Mouse (Mus musculus): ENCODE measurements around the gene Crcp. TPM values are rescaled to one million over a fixed set of nuclear protein-coding genes. Genes with fewer than 3 reads are reported as not detected.

Gene Crcp
- total RNA-seq, 4 experiments from 2014 or later = 18.0 to 22.5 (median 20.7) TPM

DNA sequence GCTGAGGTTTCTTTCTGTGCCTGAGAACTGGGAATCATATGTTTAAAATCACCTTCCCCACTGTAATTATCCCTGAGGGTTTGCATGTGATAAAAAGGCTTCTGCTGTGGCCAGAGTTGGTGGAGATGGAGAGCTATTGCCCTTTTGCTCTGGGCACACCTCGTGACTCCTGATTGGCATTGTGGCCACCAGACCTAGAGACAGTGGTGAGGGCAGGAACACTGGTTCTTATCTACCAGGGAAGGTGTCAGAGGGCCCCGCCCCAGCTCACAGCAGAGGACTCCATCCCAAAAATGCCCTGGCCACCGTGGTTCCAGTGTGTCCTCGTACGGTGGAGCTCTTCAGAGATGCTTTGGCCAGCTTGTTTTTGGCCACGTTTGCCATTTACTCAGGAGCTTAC lies 23.9 kb downstream of the Crcp start:
- no peak for DNase-seq (ENCODE audit: low spot score in 2 of 2)

DNA sequence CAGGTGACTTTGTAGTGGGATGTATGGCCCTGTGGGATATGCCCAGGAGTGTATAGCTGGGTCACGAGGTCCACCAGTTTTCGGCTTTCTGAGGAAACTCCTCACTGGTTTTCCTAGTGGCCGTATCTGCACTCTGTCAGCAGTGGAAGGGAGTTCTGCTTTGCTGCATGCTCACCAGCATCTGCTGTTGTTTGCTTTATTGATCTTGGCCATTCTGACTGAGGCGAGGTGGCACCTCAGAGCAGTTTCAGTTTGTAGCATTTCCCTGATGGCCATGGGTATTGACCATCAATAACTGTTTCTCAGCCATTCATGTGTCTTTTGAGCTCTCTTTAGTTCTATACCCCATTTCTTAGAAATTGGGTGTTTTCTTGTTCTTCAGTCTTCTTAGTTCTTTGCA lies 26.6 kb downstream of the Crcp start:
- DNase-seq (ENCODE audit: low spot score in 2 of 2) = no peak

DNA sequence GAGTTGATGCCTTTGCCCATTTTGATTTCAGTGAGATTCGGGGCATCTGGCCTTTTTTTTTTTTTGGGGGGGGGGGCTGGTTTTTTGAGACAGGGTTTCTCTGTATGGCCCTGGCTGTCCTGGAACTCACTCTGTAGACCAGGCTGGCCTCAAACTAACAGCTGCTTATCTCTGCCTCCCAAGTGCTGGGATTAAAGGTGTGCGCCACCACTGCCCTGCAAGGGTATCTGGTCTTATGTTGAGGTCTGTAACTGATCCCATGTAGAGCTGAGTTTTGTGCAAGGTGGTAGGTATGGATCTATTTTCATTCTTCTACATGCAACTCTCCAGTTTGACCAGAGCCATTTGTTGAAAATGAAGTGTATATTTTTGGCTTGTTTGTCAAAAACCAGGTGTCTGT lies 27.2 kb downstream of the Crcp start:
- no peak for DNase-seq (ENCODE audit: low spot score in 2 of 2)

DNA sequence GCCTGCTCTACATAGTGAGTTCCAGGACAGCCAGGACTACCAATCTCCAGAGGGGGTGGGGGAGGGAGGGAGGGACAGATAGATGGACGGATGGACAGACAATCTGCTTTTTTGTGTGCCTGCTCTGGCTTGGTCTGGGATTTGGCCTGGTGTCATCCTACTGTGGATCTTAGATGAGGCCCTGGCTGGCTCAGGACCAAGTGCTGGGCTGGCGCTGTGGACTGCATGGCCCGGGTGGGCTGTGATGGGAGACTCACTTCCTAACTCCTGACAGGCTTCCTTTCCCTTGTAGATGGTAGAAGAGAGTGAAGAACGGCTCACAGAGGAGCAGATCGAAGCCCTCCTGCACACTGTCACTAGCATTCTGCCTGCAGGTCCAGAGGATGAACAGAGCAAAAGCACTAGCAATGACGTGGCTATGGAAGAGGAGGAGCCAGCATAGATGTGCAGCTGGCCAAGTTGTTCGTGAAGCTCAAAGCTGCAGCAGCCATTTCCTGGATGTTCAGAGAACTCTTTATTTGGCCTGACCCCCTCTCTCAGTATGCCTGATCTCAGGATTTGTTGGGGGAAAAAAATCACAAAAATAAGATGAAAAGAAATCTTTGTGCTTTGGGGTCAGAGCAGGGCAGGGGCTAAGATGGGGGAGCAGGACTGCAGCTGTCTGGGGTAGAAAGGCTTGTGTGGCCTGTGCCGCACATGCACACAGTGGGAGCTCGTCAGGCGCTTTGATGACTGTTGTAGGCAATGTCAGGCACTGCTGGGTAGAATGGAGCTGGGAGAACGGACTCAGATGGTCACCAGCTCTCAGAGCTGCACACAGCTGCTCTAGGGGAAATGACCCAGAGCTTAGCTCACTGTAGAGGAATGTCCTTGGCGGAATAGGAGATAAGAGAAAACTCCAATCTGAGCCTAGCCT lies 30.6 kb downstream of the Crcp start:
- DNase-seq (ENCODE audit: low spot score in 2 of 2) = no peak

DNA sequence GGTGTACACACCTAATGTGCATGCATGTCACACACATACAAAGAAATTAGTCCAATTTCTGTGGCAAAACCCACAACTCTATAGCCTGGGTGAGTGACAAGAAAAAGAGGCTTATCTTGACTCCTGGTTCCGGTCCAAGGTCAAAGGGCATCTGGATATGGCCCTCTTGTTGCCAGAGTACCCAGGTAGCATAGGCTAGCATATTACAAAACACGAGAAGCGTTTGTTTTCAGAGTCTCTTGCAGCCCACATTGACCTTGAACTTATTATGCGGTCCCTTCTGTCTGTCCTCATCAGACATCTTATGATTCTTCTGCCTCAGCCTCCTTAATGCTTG lies 31.2 kb downstream of the Crcp start:
- DNase-seq (ENCODE audit: low spot score in 2 of 2) = no peak

DNA sequence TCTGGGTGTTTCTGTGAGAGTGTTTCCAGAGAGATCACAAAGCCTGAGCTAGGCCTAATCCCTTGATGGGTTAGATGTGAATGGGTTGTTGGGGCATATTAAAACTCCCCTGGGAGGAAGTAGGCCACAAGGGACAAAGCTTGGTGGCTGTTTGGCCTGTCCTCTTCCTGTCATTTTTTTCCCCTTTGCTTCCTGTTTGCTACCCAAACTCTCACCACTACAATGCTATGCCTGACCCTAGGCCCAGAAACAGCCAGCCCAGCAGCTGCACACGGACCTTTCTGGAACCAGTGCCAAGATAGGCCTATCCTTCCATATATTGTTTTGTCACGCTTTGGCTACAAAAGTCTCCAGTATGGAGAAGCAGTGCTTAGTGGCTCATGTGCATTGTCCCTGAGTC lies 33.0 kb downstream of the Crcp start:
- DNase-seq (ENCODE audit: low spot score in 2 of 2) = no peak

DNA sequence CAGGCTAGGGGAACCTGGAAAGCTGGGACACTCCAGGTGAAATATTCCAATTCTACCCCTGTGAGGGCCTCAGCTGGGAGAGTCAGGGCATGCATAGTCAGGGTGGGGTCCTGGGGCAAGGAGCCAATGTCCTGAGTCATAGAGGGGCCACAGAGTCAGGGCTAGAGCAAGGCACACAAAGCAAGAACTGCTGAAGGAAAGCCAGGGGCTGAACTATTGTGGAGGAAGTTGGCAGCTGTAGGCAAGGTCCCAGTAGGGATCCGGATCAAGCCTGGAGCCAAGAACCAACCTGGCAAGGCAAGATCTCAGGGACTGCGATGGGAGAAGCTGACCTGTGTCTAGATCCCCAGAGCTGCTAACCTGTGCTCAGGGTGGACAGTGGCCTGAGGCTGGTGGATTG lies 34.7 kb downstream of the Crcp start:
- no peak for DNase-seq (ENCODE audit: low spot score in 2 of 2)

DNA sequence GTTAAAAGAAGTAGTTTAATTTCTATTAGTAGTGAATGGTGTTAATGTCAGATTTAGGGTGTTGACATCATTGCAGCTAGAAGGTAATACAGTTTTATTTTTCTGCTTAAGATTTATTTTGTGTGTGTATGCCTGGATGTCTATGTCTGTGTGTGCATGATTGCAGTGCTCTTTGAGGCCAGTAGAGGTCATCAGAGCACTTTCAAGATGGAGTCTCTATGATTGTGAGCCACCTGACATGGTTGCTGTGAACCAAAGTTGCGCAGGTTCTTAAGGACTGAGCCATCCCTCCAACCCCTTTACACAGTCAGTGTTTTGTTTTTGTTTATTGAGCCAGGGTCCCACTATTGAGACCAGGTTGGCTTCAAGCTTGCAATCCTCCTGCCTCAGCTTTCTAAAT lies 36.5 kb downstream of the Crcp start:
- no peak for DNase-seq (ENCODE audit: low spot score in 2 of 2)

DNA sequence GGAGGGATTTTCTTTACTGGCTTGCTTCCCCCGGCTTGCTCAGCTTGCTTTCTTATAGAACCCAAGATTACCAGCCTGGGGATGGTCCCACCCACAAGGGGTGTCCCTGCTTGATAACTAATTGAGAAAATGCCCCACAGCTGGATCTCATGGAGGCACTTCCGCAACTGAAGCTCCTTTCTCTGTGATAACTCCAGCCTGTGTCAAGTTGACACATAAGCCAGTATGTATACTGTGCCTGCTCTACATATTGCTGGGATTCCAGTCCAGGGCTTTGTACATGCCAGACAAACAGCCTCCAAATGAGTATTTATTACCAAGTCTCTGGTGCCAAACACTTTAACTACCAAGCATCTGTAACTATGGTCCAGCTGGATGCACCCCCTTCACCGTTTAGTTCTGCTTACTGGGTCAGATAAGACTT lies 38.8 kb downstream of the Crcp start:
- no peak for DNase-seq (ENCODE audit: low spot score in 2 of 2)

DNA sequence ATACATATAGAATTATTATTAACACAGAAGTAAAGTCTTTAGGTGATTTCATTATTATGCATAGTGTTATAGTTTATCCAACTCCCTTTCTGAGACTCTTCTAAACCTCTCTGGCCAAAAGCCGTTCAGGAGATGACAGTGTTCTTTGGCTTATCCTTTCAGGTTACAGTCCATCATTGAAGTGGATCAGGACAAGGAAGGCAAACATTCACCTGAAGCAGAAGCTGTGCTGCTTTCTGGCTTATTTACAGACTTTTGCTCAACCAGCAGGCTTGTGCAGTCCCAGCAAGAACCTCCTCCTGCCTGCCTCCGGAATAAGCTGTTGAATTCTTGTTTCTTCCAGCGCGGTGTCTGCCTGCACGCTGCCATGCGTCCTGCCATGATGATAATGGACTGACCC lies 43.9 kb downstream of the Crcp start, which contains the start of gene Tpst1:
Gene Tpst1 (plus strand): TSS at position 301 of the 400 bp plus-strand sequence.
- no peak for DNase-seq (ENCODE audit: low spot score in 2 of 2)

DNA sequence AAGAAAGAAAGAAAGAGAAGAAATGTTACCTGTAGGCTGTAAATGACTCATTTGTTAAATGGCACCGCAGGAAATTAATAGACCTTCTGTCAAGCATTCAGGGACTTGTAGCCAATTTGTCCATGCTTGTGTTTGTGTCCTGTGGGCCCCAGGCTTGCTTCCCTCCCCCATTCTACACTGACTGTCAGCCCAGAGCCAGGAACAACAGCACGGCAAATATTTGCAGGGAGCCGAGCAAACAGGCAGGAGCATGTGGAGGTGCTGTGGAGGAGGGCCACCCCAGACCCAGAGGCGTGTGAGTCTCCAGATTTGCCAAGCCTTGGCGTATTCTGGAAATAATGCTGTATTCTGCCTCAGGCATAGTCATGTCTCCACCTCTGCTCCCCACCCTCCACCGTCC lies 45.4 kb downstream of the Crcp start:
- DNase-seq (ENCODE audit: low spot score in 2 of 2) = no peak

DNA sequence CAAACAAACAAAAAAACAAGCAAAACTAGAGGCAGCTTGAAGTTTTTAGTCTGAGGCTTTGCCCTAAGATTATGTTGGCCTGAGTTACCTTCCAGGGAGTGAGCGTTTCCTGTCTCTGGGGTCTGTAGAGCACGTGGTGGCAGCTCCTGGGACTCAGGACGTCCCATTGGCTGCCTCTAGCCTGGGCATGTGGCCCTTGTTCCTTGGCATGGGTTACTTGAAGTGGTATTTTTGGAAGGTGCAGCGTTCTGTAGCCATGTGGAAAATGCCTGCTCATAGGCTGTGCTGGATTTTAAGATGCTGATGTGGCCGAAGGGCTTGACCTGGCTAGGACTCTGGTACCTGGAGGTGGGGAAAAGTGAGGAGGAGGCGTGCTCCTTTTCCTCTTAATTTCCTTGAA lies 47.3 kb downstream of the Crcp start:
- DNase-seq (ENCODE audit: low spot score in 2 of 2) = peak; percentile 31 to 48

DNA sequence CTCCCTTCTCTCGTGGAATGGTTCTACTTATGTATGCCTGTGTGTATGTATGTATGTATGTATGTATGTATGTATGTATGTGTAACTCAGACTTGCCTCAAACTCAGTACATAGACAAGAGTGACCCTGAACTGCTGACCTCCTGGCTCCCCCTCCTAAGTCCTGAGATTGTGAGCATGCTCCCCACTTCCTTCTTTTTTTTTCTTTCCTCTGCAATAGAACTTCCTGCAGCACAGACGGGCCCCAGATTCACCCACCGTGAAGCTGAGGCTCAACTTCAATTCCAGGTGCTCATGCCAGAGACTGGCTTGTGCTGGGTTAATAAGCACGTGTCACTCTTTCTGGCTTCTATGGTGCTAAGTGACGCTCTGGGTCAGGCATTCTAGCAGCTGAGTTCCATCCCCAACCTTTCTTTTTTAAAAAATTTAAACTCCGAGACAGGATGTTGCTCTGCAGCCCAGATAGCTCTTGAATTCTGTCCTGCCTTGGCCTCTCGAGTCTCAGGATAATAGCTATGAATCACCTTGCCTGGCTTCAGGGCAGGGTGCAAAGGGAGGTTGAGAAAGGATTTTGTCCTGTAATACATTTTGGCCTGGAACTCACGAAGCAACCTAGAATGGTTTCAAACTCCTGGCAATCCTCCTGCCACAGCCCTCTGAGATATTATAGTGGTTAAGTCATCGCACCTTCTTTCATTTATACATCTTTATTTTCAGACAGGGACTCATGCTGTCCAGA lies 49.2 kb downstream of the Crcp start:
- DNase-seq (ENCODE audit: low spot score in 2 of 2) = no peak

DNA sequence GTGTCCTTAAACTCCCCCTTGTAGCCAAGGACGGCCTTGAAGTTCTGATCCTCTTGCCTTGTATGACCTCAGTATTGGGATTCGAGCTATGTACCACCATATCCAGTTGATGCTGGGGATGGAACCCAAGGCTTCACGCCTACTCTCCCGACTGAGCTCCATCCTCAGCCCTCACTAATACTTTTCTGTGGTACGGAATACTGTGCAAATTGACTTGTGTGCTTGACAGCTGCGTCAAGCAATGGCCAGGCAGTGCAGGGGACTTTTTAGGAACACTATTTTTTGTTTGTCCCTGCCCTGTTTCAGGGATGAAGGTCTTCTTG lies 49.7 kb downstream of the Crcp start:
- DNase-seq (ENCODE audit: low spot score in 2 of 2) = no peak

DNA sequence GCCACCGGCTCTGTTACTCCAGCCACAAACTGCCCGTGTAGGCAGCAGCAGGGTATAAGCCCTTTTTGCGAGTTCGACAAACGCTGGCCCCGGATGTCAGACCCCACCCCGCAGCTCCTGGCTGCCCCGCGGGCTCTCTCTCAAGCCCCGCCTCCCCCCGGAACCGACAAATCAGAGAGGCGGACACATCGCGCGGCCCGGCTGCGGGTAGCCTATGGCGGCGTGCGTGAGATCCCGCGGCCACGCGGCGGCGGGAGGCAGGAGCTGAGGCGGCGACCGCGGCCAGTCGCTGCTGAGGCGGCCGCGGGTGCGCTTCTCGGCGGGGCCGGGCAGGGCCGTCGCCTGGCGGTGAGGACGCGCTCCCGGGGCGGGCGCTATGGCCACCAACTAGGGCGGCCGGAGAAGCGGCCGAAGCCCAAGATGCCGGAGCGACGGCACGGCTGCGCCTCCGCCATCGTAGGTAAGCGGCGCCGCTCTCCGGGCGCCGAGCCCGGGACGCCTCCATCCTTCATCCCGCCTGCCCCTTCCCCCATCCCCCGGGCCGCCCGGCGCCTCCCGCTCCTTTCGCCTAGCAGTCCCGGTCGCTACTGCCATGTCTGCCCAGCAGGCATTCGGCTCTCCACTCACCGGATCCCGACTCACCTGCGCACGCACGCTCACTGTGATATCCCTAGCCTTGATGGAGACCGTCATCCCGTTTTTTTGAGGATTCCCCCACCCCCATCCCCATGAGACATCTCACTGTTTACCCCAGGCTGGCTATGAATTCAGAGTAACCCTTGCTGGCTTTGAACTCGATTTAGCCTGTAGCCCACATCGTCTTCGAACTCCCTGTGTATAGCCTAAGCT lies 50.3 kb downstream of the Crcp start:
- DNase-seq (ENCODE audit: low spot score in 2 of 2) = peak; percentile 89

DNA sequence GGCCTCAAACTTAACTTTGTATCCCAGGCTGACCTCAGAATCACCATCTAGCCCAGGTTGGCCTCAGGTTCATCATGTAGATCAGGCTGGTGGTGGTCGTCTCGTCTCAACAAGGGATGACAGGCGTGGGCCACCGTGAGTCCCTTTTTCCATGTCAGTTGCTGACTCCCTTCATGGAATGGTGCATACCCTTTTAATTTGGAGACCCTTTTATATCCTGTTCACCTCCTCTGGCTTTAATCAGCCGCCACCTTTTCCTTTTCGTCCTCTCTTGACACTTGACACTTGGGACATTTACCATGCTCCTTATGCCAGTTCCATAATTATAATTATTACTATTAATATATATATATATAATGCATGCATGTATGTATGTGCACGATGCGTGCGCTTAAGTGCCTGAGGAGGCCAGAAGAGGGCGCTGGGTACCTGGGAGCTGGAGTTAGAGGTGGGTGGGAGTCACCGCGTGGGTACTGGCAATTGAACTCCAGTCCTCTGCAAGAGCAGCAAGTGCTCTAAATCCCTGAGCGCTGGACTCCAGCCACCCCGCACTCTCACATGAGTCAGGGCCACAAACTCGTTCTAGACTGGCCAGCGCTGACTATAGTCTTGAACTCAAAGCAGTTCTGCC lies 51.1 kb downstream of the Crcp start:
- no peak for DNase-seq (ENCODE audit: low spot score in 2 of 2)

DNA sequence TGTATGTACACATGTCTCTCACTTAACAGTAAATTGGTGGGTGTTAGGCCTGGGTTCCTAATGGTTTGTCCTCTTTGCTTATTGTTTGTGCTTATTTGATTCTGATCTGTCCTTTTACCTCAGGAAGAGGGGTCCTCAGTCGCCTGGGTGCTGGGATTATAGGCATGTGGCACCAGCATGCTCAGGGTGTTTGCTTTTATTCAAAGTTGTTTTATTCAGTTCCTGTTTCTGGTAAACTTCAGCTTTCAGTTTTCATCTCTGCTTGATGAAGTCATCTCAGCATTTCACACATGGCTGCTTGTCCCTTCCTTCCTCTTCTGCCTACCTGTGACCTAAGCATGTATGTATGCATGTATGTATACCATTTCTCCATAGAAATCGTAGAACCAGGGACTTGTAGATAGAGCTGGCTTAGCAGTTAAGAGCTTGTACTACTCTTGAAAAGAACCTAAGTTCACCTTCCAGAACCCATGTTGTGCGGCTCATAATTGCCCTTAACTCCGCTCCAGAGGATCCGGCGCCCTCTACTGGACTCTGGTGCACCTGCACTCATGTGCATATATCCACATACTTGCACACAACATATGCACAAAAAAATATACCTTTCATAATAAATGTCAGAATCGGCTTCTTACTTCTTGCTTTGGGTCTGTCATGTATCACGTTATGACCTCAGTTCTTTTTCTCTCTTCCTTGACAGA lies 52.2 kb downstream of the Crcp start:
- no peak for DNase-seq (ENCODE audit: low spot score in 2 of 2)

DNA sequence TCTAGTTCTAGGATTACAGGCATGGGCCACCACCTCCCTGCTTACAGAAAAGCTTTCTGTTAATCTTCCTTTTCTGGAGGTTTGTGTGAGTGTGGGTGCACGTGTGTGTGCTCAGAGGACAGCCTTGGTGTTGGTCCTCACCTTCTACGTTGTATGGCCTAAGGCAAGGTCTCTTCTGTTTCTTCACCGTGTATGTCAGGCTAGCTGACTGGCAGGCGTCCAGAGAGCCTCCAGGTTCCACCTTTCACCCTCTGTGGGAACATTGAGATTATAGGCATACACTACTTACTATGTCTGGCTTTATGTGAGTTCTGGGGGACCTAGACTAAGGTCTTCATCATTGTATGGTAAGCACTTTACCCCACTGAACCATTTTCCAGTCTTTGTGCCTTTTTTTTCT lies 53.3 kb downstream of the Crcp start:
- DNase-seq (ENCODE audit: low spot score in 2 of 2) = no peak

DNA sequence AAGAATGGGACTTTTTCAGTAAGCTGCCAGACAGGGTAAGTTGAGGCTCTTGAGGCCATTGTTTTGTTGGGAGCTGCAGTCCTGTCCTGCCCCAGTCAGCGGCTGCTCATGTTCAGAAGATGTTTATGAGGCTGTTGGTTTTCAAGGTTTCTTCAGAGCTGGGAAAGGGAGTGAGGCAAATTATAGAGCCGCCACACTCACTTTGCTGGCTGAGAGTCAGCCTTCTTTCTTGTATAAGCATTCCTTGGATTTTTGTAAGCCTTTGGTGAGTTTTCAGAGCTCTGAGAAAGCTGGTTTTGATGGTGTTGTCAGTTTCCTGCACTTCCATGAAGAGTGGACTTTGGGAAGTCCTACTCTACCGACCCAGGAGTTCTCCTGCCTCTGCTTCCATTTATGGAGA lies 55.2 kb downstream of the Crcp start:
- DNase-seq (ENCODE audit: low spot score in 2 of 2) = no peak

DNA sequence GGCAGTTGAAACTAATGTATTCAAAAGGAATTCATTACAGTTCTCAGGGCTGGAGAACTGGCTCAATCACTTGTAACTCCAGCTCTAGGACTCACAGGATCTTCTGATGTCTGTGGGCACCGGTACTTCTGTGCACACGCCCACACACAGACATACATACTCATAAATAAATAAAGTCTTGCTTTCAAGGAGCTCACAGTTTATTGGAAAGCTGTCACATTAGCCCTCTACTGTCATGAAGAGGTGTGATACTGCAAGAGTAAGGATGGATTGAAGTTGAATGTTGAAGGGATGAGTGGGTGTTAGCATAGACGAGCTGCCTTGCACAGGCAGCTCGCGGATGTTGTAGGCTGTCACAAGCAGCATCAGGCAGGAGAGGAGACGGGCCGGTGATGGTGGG lies 58.9 kb downstream of the Crcp start:
- DNase-seq (ENCODE audit: low spot score in 2 of 2) = no peak

DNA sequence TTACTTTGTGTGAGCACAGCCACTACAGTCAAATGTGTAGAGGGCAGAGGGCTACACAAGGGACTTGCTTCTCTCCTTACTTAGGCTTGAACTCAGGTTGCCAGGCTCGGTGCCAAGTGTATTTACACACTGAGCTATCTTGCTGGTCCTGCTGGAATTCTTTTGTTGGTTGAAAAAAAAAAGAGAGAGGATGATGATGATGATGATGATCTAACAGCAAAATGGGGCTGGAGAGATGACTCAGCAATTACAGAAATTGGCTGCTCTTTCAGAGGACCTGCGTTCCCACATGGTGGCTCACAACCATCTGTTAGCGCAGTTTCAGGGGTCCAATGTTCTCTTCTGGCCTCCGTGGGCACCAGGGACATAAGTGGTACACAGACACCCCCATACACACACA lies 59.5 kb downstream of the Crcp start:
- no peak for DNase-seq (ENCODE audit: low spot score in 2 of 2)
